Mouse (Mus musculus) heart, adult 2 months (tissue): ENCODE data around the gene Ephx1.

ENCODE experiments used
- CTCF ChIP-seq: fragments of 200-600 bp; IDR thresholded peaks from 2 replicates; pipeline ENCODE4 v1.8.1; 2022; ENCODE audit warnings: antibody characterized with exemption, mild to moderate bottlenecking, moderate library complexity
- POLR2A ChIP-seq: fragments of 200-500 bp; IDR thresholded peaks from 2 replicates; pipeline ENCODE4 v1.6.1; 2011; ENCODE audit warnings: mild to moderate bottlenecking, low read depth, low read length, control low read depth; ENCODE audit not compliant: insufficient read depth

DNA sequence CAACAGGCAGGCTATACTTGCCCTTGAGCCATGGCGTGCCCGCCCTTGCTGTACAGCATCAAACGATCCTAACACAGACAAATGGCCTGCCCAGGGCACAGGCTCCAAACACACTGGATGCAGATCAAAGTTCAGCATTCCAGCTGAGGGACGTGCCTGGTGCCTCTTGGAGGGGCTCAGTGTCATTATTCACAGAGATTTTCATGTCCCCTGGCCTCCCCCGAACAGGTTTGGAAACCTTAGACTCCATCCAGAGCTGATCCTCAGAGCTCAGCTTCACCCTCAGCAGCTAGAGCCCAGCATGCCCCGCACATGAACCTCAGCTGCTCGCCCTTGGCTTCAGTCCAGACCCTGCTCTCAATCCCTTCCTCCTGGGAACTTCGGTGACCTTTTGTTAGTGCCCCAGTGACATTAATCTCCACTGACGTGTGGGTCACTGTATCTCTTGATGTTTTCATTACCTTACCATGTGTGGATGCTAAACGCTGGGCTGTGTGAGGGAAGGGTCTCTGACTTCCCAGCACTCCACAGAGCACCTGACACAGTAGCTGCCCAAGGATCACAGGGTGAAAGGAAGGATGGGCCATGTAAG is 20.1 kb downstream of the Ephx1 start:
- TF ChIP-seq CTCF, result no peak
- TF ChIP-seq POLR2A, result no peak
